Mouse (Mus musculus): ENCODE results near the gene Pde4d. TPM values are rescaled to one million over a fixed set of nuclear protein-coding genes. Genes with fewer than 3 reads are reported as not detected.

Gene Pde4d
- polyA plus RNA-seq, 1 experiment: 15.1 TPM

DNA sequence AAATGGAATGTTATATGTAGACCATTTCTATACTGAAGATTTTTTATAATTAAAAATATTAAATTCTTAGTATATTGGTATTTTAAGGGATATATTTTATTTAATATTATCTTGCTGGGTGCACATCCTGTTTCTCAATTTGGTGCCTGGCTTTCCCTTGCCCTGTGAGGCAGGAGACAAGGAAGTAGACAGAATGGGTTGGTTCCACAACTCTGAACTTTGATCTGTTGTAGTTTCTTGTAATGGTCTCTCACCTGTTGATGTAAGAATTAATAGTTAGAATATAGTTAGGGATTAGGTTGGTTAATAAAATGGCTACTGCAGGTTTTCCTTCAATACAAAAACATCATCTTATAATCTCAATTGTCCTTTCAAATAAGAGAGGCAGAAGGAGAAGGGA, 227.3 kb downstream of the Pde4d start:
- Histone ChIP-seq H3K36me3 (ENCODE audit: control insufficient read depth, insufficient read depth) (no peaks in the 10 kb centered on the region), H3K79me2 (ENCODE audit: control insufficient read depth, insufficient read depth) (no peaks in the 10 kb centered on the region), H3ac (ENCODE audit: control insufficient read depth, insufficient read length, low read depth) (no peak overlapping the region), H3K79me3 (ENCODE audit: low read depth) (no peaks in the 10 kb centered on the region), H3K27me3 (ENCODE audit: control insufficient read depth, insufficient read depth, insufficient read length) (no peaks in the 10 kb centered on the region), H3K4me3 (ENCODE audit: insufficient read depth, poor library complexity, severe bottlenecking) (no peak overlapping the region)
- TF ChIP-seq MYOG (IDR thresholded peaks at IDR 0.05; ENCODE audit: control insufficient read depth, extremely low read depth, insufficient read length) (no peak), USF1 (IDR thresholded peaks at IDR 0.05; ENCODE audit: low read depth) (no peak), CEBPB (IDR thresholded peaks at IDR 0.05; ENCODE audit: low read depth) (no peak), MYOD1 (IDR thresholded peaks at IDR 0.05; ENCODE audit: control insufficient read depth, insufficient read length, low read depth) (no peak), MAX (IDR thresholded peaks at IDR 0.05) (no peak), FOSL1 (IDR thresholded peaks at IDR 0.05; ENCODE audit: insufficient read depth, low read length, poor library complexity, severe bottlenecking) (no peak), CTCF (IDR thresholded peaks at IDR 0.05; ENCODE audit: control insufficient read depth, insufficient read depth, insufficient read length) (no peak)

DNA sequence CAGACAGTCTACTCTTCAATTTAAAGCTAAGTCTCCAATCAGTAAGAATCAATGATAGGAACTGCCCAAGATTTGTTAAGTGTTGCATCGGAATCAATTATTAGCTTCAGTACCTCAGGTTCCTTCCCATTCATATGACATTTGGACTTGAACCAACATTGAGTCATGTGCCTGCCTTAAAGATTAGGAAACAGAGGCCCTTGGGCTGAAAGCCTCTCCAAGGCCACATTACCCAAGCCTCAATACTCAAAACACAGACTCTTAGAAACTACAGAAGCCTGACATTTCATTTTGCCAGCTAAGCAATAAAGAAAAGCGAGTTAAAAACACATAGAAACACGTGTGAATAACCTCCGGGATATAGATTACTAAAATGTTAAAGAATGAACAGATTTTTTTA, 233.3 kb downstream of the Pde4d start:
- Histone ChIP-seq H3K4me3 (ENCODE audit: insufficient read depth, poor library complexity, severe bottlenecking) (no peak overlapping the region), H3K79me2 (ENCODE audit: control insufficient read depth, insufficient read depth) (no peaks in the 10 kb centered on the region), H3K36me3 (ENCODE audit: control insufficient read depth, insufficient read depth) (no peaks in the 10 kb centered on the region), H3K79me3 (ENCODE audit: low read depth) (no peaks in the 10 kb centered on the region), H3ac (ENCODE audit: control insufficient read depth, insufficient read length, low read depth) (no peak overlapping the region), H3K27me3 (ENCODE audit: control insufficient read depth, insufficient read depth, insufficient read length) (no peaks in the 10 kb centered on the region)
- TF ChIP-seq FOSL1 (IDR thresholded peaks at IDR 0.05; ENCODE audit: insufficient read depth, low read length, poor library complexity, severe bottlenecking): no peak
- no peak for TF ChIP-seq CTCF (IDR thresholded peaks at IDR 0.05; ENCODE audit: control insufficient read depth, insufficient read depth, insufficient read length)
- TF ChIP-seq MYOG (IDR thresholded peaks at IDR 0.05; ENCODE audit: control insufficient read depth, extremely low read depth, insufficient read length): no peak

DNA sequence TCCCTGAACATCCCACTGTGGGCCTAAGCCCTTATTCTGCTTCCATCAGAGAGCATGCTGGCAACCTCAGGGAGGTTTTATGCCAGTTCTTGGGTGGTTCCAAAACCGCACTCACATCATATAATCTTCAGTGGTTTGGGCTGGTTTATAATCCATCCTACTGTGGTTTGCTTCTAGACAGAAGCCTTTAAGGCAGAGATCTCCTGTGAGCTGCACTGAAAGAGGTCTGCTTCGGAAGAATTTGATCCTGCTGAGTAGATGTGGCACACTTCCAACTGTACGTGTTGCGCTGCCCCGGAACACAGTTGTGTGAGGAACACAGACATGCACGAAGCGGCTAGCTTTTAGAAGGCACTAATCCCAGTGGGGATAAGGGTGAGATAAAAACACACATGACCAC, 236.1 kb downstream of the Pde4d start:
- H3K79me3 ChIP-seq (ENCODE audit: low read depth): no peaks in the 10 kb centered on the region
- no peaks in the 10 kb centered on the region for H3K36me3 ChIP-seq (ENCODE audit: control insufficient read depth, insufficient read depth)
- no peak overlapping the region for H3ac ChIP-seq (ENCODE audit: control insufficient read depth, insufficient read length, low read depth)
- no peaks in the 10 kb centered on the region for H3K79me2 ChIP-seq (ENCODE audit: control insufficient read depth, insufficient read depth)
- no peak overlapping the region for H3K4me3 ChIP-seq (ENCODE audit: insufficient read depth, poor library complexity, severe bottlenecking)
- peak; percentile 80 for TF ChIP-seq MAX (IDR thresholded peaks at IDR 0.05)
- no peak for TF ChIP-seq MYOG (IDR thresholded peaks at IDR 0.05; ENCODE audit: control insufficient read depth, extremely low read depth, insufficient read length)
- no peaks in the 10 kb centered on the region for H3K27me3 ChIP-seq (ENCODE audit: control insufficient read depth, insufficient read depth, insufficient read length)

DNA sequence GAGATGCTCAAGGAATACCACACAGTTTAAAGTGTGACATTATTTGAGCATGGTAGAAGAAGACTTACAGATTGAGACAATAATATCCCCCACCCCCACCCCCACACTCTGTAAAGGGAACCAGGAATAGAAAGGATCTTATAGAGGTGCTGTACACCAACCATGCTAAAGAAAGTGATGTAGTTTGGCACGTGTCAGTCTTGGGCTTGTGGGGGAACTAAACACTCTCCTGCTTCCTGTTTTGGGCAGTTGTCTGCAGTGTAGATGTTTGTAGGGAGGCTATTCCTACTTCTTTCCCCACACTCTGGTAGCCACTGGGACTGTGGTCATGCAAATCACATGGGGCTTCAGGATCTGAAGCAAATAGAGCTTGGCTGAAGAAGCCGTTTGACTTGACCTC, 236.5 kb downstream of the Pde4d start:
- Histone ChIP-seq H3K4me3 (ENCODE audit: insufficient read depth, poor library complexity, severe bottlenecking) (no peak overlapping the region), H3K27me3 (ENCODE audit: control insufficient read depth, insufficient read depth, insufficient read length) (no peaks in the 10 kb centered on the region), H3K79me2 (ENCODE audit: control insufficient read depth, insufficient read depth) (no peaks in the 10 kb centered on the region), H3K79me3 (ENCODE audit: low read depth) (no peaks in the 10 kb centered on the region), H3ac (ENCODE audit: control insufficient read depth, insufficient read length, low read depth) (no peak overlapping the region), H3K36me3 (ENCODE audit: control insufficient read depth, insufficient read depth) (no peaks in the 10 kb centered on the region)
- TF ChIP-seq FOSL1 (IDR thresholded peaks at IDR 0.05; ENCODE audit: insufficient read depth, low read length, poor library complexity, severe bottlenecking) (no peak), CTCF (IDR thresholded peaks at IDR 0.05; ENCODE audit: control insufficient read depth, insufficient read depth, insufficient read length) (no peak), CEBPB (IDR thresholded peaks at IDR 0.05; ENCODE audit: low read depth) (no peak), MYOD1 (IDR thresholded peaks at IDR 0.05; ENCODE audit: control insufficient read depth, insufficient read length, low read depth) (no peak), MYOG (IDR thresholded peaks at IDR 0.05; ENCODE audit: control insufficient read depth, extremely low read depth, insufficient read length) (no peak), MAX (IDR thresholded peaks at IDR 0.05) (no peak), USF1 (IDR thresholded peaks at IDR 0.05; ENCODE audit: low read depth) (no peak)

DNA sequence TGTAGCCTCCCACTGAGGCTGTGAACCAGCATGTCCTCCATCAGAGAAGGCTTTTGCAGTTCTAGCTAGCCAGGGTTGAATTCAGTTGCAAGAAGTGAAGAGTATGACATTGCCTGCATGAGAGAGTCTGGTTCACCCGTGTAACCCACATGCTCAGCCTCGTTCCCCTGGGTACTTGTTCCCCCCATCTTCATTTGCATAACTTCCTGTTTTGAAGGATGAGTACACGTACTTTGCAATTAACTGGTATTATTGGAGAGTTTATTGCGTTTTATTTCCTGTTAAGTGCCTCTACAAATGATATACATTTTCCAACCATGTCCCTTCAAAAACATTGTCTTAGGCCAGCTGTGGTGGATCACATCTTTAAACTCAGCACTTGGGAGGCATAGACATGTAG, 237.1 kb downstream of the Pde4d start:
- Histone ChIP-seq H3K27me3 (ENCODE audit: control insufficient read depth, insufficient read depth, insufficient read length) (no peaks in the 10 kb centered on the region), H3K79me2 (ENCODE audit: control insufficient read depth, insufficient read depth) (no peaks in the 10 kb centered on the region), H3ac (ENCODE audit: control insufficient read depth, insufficient read length, low read depth) (no peak overlapping the region), H3K79me3 (ENCODE audit: low read depth) (no peaks in the 10 kb centered on the region), H3K4me3 (ENCODE audit: insufficient read depth, poor library complexity, severe bottlenecking) (no peak overlapping the region), H3K36me3 (ENCODE audit: control insufficient read depth, insufficient read depth) (no peaks in the 10 kb centered on the region)
- no peak for TF ChIP-seq CEBPB (IDR thresholded peaks at IDR 0.05; ENCODE audit: low read depth)
- TF ChIP-seq MYOD1 (IDR thresholded peaks at IDR 0.05; ENCODE audit: control insufficient read depth, insufficient read length, low read depth): no peak
- TF ChIP-seq CTCF (IDR thresholded peaks at IDR 0.05; ENCODE audit: control insufficient read depth, insufficient read depth, insufficient read length): no peak
- no peak for TF ChIP-seq FOSL1 (IDR thresholded peaks at IDR 0.05; ENCODE audit: insufficient read depth, low read length, poor library complexity, severe bottlenecking)
- TF ChIP-seq MYOG (IDR thresholded peaks at IDR 0.05; ENCODE audit: control insufficient read depth, extremely low read depth, insufficient read length): no peak

DNA sequence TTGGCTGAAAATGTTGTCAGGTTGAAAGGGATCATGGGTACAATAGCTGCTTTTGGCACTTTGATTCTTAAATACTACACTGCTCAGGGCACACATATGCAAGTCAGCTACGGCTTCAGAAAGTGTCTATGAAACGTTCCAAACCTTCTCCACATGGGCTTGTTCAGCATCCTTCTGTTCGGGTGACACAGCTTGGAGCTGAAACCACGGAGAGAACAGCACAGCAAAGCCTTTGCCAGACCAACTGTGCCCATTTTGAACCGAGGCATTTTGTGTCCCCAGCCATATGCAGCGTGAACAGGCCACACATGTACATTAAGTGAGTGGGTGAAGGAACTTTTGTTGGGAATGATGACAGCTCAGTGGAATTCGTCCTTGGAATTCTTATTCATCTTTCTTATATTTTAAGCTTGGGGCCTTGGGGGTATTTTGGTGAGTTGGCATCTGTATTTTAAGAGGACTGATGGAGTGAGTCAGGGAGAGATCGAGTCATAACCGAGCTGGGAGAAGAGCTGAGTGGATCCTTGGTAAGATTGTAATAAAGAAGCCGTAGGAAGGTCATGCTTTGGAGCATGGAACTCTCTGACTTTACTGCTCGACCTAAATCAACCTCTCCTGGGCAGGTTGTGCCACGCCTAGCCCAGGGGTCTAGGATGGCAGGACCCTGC, 243.3 kb downstream of the Pde4d start:
- no peak for TF ChIP-seq CTCF (IDR thresholded peaks at IDR 0.05; ENCODE audit: control insufficient read depth, insufficient read depth, insufficient read length)
- TF ChIP-seq MAX (IDR thresholded peaks at IDR 0.05): no peak
- no peak for TF ChIP-seq CEBPB (IDR thresholded peaks at IDR 0.05; ENCODE audit: low read depth)
- no peak for TF ChIP-seq MYOD1 (IDR thresholded peaks at IDR 0.05; ENCODE audit: control insufficient read depth, insufficient read length, low read depth)
- no peak for TF ChIP-seq MYOG (IDR thresholded peaks at IDR 0.05; ENCODE audit: control insufficient read depth, extremely low read depth, insufficient read length)
- no peak for TF ChIP-seq USF1 (IDR thresholded peaks at IDR 0.05; ENCODE audit: low read depth)
- no peak for TF ChIP-seq FOSL1 (IDR thresholded peaks at IDR 0.05; ENCODE audit: insufficient read depth, low read length, poor library complexity, severe bottlenecking)
- Histone ChIP-seq H3K79me2 (ENCODE audit: control insufficient read depth, insufficient read depth) (no peaks in the 10 kb centered on the region), H3K27me3 (ENCODE audit: control insufficient read depth, insufficient read depth, insufficient read length) (no peaks in the 10 kb centered on the region)

More for the DNA sequence above, 243.3 kb downstream of the Pde4d start:
- H3K79me3 ChIP-seq (ENCODE audit: low read depth): no peaks in the 10 kb centered on the region
- no peak overlapping the region for H3K4me3 ChIP-seq (ENCODE audit: insufficient read depth, poor library complexity, severe bottlenecking)
- no peak overlapping the region for H3ac ChIP-seq (ENCODE audit: control insufficient read depth, insufficient read length, low read depth)
- no peaks in the 10 kb centered on the region for H3K36me3 ChIP-seq (ENCODE audit: control insufficient read depth, insufficient read depth)
